Mouse (Mus musculus) bone marrow macrophage, adult 2 months (primary cell): Measurements from ENCODE around the gene Igsf6.

Experiments
- CTCF ChIP-seq: IDR thresholded peaks from 2 replicates; pipeline ENCODE4 v1.5.1; 2012; ENCODE audit warnings: low read depth, mild to moderate bottlenecking, low read length, moderate library complexity
- POLR2A ChIP-seq: IDR thresholded peaks from 2 replicates; pipeline ENCODE4 v1.6.1; 2012; ENCODE audit warnings: mild to moderate bottlenecking, low read depth, low read length, borderline replicate concordance

- TF ChIP-seq POLR2A (no peak), CTCF (no peak)
These were observed 30.1 kb downstream of the Igsf6 start for GRCm38 (mm10) chr7:121044251-121044650.
